Mouse (Mus musculus) heart, adult 2 months (tissue): ENCODE results near the gene Syn3.

Experiments
- CTCF ChIP-seq: fragments of 200-600 bp; IDR thresholded peaks from 2 replicates; pipeline ENCODE4 v1.8.1; 2022; ENCODE audit warnings: antibody characterized with exemption, mild to moderate bottlenecking, moderate library complexity
- POLR2A ChIP-seq: fragments of 200-500 bp; IDR thresholded peaks from 2 replicates; pipeline ENCODE4 v1.6.1; 2011; ENCODE audit warnings: mild to moderate bottlenecking, low read depth, low read length, control low read depth; ENCODE audit not compliant: insufficient read depth

DNA sequence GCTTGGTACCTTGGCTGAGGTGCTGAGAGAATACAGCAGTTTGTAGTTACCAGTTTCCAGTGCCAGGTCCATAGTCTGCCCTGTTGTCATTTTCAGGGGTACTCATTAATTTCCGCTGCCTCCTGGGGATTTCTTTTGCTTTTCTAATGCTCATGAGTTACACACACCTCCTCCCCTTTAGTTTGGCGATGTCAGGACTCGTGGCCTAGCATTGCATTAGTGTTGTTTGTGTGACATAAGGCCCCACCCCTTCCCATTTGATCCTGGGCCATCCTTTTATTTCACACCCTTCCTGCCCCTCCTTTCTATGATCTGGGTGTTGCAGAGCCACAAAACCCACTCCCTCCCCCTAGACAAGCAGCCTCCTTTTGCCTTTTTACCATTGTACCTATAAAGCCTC lies 334.6 kb downstream of the Syn3 start:
- TF ChIP-seq CTCF: no peak
- no peak for TF ChIP-seq POLR2A
